Mouse (Mus musculus): ENCODE measurements around the gene Man1a.

Gene Man1a

DNA sequence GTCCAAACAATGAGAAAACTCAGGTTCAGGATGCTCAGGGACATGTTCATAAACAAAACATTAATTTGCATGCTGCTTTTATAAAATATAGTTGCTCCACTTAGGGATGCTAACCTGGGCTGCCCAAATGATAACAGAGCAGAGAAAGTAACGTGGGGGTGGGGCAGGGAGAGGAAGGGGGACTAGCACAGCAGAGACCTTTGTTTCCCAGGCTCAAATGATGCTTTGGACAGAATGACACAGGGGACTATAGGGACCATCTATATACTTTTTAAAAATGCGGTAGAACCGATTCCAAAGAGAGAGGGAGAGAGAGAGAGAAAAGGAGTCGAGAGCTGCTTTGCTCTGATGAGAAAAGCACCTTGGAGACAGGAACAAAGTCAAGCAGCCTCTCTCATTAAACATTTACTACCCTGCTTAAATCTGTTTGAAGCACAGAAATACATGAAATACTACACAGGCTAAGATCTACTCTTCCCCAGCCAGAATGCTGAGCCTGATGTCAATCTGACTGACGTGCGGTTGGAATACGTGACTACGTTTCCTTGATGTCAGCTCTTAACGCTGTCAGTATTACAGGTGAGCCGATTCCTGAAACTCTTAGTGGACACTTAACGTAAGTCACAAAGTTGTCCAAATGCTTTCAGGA is 63.1 kb downstream of the Man1a start:
- no peak for DNase-seq

DNA sequence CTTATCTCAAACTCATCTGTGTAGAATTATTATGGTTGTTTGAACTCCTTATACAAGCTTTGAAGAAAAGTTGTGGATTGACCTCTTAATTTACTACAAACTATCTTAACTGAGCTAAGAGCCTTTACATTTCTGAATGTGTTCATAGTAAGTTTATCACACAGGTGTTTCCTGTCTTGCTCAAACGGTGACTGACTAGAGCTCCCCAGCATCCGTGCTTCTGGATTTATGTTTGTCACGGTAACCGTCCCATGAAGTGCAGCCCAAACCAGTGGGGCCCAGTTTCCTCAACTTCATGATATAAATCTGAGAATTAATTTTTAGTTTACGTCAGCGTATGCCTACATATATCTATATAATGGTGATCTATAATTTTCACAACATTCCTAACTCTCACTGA is 67.3 kb downstream of the Man1a start:
- no peak for DNase-seq

DNA sequence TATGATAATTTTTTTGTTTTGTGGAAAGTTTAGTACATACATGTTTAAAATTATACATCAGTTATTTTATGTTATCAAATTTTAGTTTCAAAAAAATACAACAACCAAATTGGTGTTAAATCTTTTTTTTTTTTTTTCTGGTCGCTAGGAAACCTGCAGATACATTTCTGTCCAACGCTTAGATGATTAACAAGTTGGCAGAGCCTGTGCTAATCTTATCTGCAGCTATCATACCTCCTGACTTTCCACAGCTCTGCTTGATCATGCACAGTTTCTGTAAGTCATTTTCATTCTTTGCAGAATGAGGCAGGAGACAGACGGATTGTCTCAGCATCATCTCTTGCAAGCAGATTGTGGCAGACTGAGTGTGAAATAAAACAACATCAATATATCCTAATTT is 69.5 kb downstream of the Man1a start:
- no peak for DNase-seq

DNA sequence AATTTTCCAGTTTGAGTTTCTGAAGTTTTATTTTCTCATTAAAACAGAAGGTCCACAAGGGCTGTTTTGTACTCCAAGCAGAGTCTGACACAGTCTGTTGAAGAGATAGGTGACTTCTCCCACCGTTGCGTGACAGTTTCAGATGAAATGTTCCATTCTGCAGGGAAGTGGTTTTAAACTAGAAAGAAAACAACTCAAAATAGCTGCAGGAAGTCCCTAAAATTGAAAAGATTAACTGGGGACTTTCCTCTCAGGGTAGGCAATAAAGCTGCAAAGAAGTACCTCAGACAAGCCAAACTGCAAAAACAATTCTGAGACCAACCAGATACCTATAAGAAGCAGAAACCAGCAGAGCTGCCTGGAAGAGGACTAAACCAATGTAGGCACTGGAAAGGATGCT is 70.6 kb downstream of the Man1a start:
- no peak for DNase-seq

DNA sequence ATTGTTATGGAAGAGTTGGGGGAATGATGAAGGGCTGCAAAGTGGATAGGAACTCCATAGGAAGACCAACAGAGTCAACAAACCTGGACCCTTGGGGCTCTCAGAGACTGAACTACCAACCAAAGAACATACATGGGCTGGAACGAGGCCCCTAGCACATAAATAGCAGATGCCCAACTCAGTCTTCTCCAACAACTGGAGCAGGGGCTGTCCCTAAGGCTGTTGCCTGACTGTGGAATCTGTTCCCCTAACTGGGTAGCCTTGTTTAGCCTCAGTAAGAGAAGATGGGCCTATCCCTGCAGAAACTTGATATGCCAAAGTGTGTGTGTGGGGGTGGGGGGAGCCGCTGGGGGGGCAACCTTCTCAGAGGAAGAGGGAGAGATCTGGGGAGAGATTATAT is 73.5 kb downstream of the Man1a start:
- DNase-seq: no peak

DNA sequence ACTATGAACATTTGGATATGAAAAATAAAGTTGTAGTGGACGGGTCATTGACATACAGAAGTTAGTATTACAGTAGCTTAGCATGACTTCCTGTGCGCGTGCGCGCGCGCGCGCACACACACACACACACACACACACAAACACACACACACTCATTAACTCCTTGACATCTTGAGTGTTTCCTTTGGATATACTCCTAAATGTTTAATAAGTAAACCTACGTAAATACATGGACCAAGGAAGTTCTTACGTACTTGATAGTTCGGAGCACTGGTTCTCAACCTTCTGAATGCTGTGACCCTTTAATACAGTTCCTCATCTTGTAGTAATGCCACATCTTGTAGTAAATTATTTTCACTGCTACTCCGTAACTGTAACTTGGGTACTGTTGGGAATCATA is 79.1 kb downstream of the Man1a start:
- DNase-seq: no peak

DNA sequence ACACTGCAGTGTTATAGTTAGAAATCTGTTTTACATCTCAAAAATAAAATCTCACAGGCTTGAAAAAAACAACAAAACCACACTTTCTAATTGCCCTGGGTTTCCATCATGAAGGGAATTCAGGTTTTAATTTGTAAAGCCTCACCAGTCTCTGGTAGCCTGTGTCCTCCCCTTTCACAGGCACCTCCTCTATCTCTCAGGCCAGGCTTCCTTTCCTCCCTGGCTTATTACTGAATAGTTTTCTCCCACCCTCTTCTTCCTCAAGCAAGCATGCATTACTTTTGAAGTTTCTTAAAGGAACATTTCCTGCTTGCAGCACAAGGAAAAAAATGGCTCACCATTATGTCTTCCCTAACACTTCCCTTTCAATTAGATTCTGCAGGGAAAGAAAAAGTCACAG is 80.2 kb downstream of the Man1a start:
- DNase-seq: no peak

DNA sequence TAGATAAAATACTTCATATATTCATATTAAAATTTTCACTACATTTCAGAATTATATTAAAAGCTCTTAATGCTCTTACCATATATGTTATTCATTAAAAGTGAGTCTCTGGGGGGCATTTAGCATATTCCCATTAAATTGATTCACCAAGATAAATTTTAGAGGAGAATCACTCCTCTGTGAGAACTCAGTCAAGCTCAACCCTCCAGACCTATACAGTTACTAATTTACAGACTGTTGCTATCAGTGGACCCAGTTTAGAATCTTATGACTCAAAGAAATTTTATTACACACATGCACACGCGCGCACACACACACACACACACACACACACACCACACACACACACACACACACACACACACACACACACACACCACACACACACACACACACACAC is 81.8 kb downstream of the Man1a start:
- no peak for DNase-seq

DNA sequence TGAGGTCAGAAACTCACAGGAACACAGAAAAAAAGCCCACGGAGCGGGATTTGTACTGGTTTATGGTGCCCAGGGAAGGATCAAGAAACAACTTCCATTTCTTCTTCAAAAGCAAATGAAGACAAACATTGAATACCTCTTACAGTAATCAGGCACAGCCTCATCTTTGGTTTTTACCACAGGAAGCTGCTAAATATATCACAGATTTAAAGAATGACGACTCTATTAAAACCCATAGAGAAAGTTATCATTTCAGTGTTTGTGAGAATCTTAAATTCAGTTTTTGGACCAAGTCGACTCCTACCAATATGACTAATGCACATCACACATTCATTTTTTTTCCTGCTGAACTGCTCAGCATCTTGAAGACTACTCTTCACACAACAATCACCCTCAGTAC is 86.0 kb downstream of the Man1a start:
- DNase-seq: no peak

DNA sequence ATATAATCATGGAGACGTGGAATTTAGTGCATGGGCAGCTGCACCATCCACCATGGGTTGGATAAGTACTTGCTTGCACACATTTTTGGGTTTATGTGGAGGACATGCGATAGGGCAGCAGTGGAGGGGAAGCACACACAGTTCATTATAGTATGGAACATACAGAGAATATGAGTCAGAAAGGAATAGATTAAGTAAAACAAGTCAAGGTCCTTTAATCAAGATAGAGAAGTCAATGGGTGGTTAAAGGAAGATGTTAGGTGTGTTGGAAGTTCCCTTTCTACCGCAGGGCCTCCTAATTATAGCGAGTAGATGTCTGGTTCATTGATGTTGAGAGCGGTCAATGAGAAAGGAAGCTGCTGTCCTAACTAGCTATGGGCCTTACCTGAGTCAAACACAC is 91.5 kb downstream of the Man1a start:
- DNase-seq: no peak

DNA sequence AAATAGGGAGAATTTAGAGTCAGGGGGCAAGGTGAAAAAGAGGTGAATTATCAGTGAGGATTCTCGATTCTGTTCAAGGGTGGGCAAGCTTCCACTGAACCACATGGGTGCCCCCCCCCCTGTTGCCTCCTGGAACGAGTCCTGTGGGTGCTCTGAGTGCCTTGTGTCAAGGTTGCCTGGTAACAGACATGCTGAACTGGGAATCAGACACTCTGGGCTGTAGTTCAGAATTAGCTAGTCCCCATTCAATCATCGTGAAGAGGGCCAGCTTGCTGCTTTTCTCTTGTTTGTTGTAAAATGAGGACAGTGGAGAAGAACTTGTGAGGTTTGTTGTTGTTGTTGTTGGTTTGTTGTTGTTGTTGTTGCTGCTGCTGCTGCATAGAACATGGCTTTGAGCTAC is 92.3 kb downstream of the Man1a start:
- DNase-seq: no peak

DNA sequence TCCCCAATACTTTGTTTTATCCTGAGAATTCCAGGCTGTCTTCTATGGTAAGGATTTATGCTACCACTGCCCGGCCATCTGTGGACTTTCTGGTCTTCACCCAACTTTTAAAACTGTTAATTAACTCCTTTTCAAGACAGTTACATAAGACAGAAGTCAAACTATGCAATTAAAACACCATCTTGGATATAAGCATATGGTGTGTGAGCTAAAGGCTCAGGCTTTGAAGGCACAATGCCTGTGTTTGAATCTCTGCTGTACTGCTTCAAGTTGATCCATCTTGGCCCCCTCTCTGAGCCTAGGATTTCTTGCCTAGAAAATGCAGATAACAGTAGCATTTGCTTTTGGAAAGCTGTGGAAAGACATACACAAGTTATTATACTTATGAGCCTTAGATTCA is 97.8 kb downstream of the Man1a start:
- no peak for DNase-seq

DNA sequence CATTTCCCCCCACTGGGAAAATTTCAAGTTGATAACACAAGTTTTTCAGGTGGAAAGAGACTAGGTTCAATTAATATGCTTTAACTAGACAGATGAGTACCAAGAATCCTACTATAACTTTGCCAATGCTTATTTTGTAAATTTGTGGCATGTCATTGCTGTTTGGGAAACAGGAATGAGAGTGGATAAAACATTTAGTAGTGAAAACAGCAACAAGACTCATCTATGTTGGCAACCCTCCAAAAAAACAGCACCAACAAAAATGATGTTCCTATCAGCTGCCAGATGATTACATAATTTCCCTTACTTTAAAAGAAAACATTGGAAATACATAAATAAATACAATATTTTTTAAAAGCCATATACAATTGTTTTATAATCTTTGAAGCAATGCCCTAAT is 102.2 kb downstream of the Man1a start:
- DNase-seq: no peak

DNA sequence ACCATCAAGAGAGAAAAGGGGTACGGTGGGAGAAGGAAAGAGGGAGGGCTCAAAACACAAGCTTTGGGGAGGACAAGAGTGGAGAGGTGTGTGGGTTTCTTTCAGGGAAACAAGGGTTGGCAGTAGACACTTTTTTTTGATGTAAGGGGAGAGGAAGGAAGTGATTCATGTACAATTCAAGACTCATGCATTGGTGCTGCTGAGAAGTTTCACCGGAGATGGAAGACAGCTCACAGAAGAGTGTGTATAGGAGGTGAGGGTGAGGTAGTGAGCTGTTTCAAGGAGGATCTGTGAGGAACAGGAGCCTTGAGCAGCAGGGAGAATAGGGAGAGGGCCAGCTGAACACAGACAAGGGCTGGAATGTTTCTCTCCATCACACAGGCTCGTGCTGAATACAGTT is 116.7 kb downstream of the Man1a start:
- no peak for DNase-seq

DNA sequence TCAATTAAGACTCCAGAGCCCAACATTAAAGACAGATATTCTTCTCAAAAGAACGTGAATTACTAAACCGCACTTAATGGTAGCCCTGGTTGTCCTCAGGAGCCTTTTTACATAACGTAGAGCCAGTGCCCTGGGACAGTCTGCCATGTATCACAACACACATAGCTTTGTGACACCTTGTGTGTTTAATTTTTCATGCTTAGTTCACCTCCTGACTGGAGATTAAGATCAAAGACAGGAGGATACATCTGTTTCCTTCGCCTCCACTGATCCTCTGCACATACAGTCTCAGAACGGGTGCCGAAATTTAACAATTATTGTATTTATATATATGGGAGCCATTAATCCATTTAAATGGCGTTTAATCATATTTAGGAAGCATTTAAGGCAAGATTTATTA is 134.8 kb downstream of the Man1a start:
- no peak for DNase-seq

DNA sequence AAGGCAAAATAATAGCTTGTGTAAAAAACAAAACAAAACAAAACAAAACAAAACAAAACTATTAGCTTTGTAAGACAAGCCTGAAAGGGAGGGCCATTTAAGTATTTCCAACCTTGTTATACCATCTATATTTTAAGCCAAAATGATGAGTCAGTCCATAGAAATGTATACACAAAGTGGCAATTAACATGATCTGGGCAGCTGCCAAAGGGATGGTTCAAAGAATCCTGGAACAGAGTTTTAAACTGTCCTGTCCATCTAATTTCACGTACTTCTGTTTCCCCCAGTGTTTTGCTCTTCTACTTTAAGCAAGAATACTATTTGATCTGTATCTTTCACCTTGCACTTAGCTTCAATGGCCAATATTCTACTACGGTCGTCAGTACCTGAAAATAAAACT is 138.2 kb downstream of the Man1a start:
- no peak for DNase-seq

DNA sequence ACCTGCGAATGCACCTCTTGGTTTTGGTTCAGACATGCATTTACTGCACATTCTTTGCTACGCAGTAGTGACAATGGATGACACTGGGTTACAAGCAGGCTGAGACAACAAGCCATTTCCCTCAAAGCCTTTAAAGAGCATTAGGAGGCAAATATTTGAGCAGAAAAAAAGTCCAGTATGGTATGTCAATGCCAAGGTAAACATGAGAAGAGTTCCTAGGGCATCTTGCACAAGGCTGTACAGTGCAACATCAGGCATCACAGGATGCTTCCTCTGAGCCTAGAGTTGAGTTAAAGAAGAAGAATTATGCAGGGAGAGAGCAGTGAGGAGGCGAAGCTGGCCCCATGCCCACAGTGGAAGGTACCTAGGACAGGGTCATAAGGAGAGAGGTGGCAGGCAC is 140.3 kb downstream of the Man1a start:
- no peak for DNase-seq

DNA sequence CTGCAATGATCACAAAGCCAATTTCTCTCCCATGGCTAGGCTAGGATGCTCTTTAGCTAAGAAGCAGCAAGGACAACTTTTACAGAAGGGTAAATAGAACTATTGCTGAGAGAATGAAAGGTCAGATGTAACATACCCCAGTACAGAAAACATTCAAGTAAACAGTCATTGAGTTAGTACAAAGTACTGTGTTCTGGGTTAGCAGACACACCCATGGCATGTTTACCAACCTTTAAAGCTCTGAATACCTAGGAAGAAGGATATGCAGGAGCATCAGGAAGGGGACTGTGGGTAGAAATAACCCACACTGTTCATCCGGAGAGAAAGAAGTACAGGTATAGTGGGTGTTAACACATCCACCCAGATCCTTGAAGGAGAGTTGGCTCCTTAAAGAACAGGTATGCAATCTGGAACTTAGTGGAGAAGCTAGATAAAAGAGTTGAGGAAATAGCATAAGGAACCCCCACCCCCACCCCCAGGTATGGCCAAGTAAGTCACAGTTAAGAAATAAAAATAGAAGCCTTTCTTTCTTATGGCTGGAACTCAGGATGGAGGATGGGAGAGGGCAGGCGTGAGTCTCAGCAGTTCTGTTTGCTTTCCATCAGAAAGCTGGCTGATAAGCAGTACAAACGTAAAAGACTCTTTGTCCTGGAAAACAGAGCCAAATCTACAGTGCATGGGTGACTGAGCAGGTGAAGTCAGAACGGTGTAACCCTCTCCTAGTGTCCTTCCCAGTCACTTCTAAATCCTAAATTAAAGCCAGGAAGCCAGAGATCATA is 146.5 kb downstream of the Man1a start:
- DNase-seq: no peak

DNA sequence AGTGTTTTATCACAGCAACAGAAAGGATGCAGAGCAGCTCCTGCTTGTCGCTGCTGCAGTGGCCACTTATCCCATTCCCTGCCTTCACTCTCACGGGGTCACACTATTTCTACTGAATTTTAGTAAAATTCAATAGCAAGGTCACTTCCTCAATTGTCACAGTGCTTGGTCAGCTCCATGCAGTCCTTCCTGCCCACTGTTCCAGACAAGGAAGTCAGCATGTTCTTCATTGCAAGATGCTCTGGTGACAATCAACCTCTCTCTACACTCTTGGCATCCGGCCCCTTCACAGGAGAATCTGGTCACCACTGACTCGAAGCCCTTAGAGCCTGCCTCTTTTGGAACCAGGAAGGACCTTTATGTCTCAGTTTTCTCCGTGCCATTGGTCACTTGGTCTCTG is 148.5 kb downstream of the Man1a start:
- DNase-seq: no peak

DNA sequence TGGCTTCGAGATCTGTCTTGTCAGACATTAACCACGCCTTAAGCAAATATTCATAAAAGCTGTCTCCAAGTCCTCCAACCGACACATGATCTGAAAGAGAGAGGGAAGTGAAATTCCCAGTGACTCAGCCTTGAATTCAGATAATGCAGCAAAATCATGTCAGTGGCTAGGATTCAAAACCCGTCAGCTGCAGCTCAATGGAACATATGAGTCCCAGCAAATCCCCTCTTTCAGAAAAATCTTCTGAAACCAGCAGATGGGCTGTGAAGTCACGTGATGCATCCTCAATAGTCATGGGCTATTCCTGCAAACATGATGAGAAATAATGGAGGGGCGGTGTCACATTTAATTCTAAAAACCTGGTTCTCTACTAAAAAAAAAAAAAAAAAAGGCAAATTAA is 151.0 kb downstream of the Man1a start:
- DNase-seq: no peak

DNA sequence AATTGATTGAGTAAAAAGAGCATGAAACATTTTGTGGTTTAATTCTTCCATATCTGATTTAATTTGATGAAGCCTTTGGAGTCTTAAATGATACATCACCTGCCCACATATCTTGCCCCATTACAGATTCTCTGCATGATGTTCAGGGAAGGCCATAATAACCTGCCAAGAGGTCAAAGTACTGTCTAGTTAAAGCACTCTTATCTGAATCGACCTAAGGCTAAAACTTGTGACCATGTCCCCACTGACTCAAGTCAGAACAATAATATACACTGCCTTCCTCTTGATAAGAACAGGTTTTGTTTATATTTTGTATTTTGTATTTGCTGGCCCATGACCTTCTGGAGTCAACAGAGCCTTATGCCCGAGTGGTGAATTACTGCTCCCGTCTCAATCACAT is 154.2 kb downstream of the Man1a start:
- DNase-seq: no peak

DNA sequence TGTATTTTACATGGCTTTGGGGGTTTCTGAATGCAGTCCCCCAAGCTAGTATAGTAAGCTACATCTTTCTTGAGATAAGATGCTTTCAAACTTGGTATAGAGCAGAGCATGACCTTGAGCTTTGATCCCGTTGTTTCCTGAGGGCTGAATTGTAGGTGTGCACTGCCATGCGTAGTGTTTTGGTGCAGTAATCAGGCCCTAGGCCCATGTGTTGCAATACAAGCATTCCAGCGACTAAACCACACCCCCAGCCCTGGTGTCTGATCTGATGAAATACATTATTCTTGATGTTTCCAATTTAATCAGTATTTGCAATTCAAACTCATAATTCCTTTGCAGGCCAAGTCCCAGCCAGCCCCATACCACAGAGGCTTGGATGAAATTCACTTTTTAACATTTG is 158.9 kb downstream of the Man1a start:
- DNase-seq: no peak

DNA sequence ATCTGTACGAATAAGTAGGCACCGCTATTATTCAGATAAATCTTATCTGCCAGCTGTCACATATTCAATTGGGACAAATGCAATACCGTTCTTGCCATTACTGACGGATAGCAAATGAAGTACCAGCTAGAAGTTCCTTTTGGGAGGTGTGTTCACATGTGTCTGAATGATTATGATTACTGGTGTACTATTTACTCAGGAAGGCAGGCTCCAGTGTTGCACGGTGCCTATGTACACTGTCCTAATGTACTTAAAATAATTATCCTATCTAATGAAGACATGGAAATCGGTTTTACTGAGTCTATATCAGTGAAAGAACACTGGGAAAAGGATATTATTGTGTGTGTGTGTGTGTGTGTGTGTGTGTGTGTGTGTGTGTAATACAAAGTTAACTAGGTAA is 160.7 kb downstream of the Man1a start:
- no peak for DNase-seq

DNA sequence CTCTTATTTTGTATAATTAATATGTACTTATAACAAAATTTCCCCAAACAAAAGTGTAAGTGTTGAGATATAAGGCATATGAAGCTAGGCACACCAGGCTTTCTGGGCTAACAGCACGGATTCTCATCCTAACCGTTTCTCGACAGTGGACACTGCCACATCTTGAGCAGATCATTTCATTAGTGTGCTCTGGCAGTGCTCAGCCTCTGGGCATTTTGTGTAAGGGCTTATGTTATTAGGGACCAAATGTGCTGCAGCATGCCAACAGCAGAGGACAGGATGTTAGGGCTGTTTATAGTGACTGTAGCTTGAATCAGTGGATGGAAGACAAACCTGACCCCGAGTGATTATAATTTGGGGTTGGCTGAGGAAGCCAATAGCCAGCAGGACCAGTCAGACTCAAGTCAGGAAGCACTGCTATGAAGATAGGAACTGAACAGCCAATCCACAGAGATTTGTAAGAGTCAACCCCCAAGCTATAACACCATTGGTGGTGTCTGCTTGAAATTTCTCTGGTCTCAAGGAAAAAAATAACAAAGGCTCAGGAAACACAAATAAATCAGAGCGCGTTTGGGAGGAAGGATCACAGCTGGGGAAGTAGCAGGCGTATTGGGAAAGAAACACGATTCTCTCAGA is 161.3 kb downstream of the Man1a start:
- DNase-seq: peak; percentile 17
